Mouse (Mus musculus) lung, postnatal 4 days (tissue): ENCODE measurements around the gene Elmod3.
A peak's percentile ranks its signal among the peaks of the same experiment; 100 is the strongest.

Experiments used
- DNase-seq, 2 experiments: peaks; one replicate each; pipeline ENCODE4 v3.0.0; 2021

Gene Elmod3

DNA sequence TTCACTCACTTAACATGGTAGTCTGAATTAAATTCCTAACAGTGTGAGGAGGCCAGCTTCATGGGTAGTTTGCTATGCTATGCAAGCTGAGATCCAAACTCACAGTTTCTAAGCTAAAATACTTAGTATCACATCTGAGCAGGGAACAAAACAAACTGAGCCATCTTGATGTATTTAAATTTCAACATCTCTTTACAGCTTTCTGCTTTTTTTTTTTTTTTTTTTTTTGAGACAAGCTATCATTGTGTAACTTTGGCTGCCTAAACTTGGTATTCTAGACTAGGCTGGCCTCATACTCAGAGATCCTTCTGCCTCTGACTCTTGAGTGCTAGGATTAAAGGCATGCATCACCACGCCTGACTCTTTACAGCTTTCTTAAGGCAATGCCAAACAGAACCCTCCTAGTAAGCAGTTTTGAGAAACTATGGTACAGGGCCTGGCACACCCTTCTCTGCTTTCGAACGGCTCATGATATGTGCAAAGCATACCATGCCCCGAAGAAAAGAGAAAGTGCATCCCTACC is 10.5 kb upstream of the Elmod3 start:
- DNase-seq, result no peak

DNA sequence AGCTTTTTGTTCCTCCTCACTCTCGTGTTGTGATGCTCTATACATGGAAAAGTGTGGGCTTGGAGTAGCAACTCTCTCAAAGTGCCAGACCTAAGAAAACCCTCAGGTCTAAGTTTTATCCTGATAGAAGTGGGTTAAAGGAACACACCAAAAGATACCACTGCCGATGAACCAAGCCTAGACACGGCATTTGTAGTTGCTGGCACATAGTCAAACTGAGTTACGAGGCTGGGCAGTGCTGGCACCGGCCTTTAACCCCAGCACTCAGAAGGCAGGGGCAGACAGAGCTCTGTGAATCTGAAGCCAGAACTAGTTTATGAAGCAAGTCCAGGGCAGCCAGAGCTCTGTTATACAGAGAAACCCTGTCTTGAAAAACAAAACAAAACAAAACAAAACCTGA is 9.5 kb upstream of the Elmod3 start:
- no peak for DNase-seq

DNA sequence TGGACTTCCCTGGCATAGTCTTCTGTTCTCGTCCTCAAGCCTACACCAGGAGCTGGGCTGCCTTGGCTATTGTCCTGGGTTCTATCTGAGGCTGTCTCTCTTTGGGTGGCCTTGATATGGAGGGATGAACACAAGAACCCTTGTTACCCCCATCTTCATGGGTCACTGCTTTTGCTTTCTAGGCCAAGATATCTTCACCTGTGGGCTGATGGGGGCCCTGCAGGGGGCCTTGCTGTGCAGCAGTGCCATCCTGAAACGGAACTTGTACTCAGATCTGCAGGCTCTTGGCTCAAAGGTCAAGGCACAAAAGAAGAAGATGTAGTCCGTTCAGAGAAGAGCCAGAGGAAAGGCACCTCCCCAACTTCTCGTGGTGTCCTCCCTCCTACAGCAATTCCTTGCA is 8.8 kb upstream of the Elmod3 start:
- no peak for DNase-seq

GRCm38 (mm10) chr6:72604066-72604465 is 5.9 kb upstream of the Elmod3 start:
- no peak for DNase-seq

DNA sequence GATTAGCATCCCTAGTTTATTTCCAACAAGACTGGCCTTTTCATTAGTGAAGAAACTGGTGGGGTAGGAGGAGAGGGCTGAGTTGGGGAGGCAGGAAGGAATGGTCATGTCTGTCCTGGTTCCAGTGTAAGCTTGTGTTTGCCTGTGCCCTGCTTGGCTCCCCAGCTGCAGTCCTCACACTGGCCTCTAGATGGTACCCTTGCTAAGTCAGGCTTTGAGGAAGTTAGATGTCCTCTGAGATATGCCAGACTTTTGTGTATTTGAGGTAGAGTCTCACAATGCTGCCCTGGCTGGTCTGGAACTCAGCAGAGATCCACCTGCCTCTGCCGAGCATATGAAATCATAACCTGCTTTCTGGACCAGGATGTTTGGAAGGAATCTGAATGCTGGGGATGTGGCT is 3.5 kb upstream of the Elmod3 start:
- peak; percentile 81 to 89 for DNase-seq

DNA sequence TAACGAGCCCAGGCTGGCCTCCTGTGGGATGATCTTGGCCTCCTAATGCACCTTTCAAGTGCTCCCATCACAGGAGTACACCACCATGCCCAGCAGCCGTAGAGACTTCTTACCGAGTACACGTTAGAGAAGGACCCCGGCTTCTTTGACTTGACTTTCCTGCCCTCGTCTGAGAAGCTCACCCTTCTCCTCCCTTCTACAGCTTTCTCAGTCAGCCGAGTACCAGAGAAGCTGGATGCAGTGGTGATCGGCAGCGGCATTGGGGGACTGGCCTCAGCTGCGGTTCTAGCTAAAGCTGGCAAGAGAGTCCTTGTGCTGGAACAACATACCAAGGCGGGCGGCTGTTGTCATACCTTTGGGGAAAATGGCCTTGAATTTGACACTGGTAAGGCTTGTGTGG is 2.6 kb upstream of the Elmod3 start:
- no peak for DNase-seq

GRCm38 (mm10) chr6:72600216-72600615 is 2.0 kb upstream of the Elmod3 start:
- DNase-seq, result no peak

DNA sequence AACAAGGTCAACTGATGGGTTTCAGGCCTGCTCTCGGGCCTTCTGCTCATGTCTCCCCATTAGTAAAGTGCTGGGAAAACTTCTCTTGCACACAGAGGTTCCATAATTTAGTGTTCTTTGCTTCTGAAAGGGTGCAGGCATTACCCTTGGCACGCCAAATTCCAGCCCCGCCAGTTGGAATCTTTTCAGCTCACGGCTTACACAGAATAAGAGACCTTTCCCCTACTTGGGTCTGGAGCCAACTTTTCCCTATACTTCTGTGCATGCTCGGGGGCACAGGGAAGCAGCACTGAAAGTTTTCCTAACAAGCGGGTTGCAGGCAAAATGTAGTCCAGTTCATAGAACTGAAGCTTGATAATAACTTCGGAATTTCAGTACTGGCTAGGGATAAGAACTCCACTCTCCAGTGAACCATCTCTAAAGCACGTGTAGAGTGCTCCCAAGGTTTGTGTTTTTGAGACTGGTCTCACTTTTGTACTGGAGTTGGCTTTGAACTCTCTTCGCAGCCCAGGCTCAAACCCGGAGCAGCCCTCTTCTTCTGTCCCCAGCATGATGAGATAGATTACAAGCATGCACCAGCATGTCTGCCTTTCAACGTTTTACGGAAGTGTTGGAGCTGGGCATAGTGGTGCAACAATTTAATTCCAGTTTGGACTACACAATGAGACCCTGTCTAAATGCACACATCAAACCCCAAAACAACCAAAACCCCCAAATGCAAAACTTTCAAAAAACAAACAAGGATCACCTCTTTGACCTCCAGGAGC is 761 bp upstream of the Elmod3 start:
- DNase-seq, result peak in 1 of 2 experiments; percentile 60

DNA sequence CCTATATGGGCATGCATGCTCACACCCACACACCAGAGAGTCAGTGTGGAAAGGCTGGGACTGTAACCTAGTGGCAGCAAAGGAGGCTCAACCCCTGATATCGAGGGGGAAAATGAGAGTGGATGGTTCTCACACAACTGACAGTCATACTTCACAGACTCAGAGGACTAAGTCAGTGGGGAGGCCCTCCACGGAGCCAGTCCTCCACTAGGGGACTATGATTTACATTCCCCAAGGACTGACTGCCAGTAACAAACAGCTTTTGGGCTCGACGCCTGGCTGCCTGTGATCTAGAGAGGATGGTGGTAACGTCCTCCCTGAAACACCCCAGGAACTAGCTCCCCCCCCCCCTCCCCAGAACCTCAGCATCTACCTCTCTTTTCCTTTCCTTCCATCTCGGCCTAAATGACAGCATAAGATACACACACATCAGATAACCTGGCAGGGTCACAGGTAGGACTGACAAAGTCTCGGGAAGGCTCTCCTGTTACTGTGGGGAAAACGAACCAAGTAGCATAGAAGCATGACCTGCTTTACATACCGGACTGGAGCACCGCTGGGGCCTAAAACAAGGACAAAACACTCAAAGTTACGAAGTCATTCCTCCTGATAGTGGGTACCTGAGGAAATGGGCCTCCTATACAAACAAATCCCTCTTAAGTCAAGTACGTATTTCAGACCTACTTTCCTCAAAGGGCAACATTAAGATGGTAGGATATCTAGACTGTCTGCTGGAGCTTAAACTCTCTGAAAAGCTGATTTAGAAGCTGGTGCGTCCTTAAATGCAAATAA is 934 bp downstream of the Elmod3 start:
- peak; percentile 59 to 80 for DNase-seq

DNA sequence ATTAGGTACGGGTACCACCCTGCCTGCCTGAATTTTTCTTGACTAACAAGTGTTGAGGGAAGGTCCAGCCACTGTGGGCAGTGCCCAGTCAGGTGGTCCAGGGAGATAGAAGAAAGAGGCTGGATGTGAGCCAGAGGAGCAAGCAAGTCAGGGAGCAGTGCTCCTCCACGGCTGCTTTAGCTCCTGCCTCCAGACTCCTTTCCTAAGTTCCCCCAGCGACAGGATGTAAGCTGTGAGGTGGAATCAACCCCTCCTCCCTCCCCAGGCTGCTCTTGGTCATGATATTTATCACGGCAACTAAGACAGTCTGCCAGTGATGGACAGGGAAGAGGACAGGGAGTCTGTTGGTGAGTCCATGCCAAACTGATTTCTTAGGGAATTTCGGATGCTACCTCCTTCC is 4.3 kb downstream of the Elmod3 start:
- no peak for DNase-seq

GRCm38 (mm10) chr6:72593011-72593803 is 5.0 kb downstream of the Elmod3 start:
- no peak for DNase-seq

DNA sequence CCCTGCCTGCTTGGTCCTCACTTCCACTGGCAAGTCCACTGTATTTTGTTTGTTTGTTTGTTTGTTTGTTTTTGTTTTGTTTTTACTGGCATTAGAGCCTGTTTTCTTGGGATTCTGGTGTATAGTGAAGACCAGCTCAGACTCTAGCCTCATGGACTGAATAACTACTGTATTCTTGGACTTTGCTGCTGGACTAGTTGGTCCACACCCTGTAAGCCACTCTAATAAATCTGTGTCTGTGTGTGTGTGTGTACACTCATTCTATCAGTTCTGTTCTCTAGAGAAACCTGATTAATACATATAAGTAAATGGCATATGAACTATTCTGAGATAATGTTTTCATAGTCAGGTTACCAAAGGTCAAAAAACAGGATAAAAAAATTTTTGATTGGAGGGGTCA is 8.1 kb downstream of the Elmod3 start:
- no peak for DNase-seq

DNA sequence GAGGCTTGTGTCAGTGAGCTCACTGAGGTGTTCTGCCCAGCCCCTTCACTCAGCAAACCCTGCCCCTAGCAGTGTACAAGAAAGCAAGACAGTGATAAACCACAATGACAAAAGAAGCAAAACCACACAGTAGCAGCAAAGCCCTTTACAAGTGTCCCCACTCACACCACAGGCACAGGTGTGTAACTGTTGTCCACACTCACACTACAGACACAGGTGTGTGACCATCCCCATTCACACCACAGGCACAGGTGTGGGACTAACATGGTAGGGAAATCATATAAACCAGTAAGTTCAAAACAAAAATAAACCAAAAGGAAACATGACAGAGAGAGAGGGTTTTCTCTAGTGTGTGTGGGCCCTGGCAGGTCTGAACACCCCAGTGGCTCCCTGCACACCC is 9.9 kb downstream of the Elmod3 start:
- no peak for DNase-seq

- no peak for DNase-seq
Measured at GRCm38 (mm10) chr6:72586701-72587100, 11.5 kb downstream of the Elmod3 start.

DNA sequence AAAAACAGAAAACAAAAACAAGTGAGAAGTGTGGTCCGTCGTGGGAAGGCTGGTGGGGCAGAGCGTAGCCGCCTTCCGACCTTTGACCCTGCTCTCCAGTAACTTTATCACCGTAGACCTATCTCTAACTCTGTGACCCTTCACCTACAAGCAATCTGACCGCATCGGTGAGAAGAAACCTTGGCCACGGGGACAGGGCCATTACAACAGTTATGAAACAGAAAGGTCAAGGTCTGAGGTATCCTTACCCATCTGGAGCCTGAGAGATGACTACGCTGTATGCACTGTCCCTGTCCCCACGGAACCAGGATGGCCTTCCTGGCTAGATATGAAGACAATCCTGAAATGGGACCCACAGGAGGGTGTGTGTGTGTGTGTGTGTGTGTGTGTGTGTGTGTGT is 14.1 kb downstream of the Elmod3 start:
- no peak for DNase-seq

GRCm38 (mm10) chr6:72583211-72583839 is 14.9 kb downstream of the Elmod3 start:
- DNase-seq, result no peak

DNA sequence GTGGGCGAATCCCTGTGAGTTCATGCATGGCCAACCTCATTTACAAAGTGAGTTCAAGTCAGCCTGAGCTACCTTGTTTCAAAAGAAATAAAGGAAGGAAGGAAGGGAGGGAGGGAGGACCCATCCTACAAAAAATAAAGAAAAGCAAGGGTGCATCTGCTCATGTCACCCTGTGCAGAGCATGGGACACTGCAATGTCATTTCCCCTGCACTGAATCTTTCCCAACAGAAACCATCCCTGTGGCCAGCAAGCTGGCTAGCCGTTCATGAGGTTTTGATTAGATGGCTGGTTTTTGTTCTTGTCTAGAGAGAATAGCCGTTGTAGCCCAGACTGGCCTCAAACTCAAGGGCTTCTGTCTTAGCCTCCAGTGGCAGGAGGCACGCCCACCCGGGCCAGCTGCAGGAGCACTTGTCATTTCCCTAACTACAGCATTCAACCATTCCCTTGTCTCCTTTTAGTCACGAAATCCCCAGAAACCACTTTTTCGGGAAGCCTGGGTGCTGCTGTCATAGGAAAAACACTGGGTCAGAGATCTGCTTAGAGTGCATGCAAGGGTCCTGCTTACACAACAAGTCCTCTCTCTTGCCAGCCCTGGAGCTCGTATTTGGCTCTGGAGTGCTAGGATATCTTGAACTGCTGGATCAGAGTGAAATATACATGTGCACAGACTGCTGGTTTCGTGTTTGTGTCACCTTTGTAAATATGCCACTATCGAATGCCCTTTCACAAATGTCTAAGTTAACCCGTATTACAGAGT is 16.4 kb downstream of the Elmod3 start:
- DNase-seq, result peak in 1 of 2 experiments; percentile 55

GRCm38 (mm10) chr6:72576041-72576440 is 22.2 kb downstream of the Elmod3 start:
- no peak for DNase-seq

DNA sequence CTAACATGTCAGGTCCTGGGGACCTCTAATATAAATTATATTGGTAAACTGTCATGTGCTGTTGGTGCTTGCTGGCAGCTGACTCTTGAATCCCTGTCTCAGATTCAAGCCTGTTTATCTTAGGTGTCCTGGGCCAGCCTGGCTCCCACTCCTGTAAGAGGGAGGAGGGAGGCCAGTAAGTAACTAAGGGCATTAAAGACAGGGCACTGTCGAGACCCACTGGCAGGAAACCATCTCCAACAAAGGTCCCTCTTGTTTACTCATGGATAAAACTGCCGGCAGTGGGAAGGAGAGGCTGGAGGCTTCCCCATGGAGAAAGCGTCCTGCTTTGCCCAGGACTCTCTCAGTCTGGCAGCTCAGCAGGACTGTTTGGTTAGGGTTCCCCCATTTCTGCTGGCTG is 26.4 kb downstream of the Elmod3 start:
- DNase-seq, result no peak

DNA sequence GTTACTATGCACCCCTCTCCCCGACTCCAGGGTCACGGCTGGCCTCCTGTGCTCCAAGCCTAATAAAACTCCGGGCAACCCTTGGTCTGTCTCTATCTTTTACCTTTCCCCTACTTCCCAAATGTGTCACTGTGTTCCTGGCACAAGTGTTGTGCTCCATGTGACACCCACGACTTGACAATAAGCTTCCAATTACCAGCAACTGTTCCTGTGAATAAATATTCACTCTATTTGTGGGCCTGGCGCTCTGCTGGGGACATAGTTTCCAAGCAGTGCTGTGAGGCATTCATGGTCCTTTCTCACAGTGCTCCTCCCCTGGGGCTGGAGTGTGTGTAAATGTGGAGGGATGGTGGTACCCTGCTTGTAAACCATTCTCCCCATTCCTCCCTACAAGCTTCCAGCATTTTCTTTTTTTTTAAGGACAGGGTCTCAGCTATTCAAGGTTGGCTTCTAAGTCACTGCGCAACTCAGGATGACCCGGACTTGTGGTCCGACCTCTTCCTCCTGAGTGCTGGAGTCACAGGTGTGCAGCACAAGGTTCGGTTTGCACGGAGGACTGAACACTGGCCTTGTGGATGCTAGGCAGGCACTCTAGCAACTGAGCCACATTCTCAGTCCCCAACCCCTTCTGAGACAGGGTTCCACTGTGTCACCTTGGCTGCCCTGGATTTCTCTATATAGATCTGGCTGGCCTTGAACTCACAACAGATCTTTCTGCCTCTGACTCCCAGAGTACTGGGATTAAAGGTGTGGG is 27.4 kb downstream of the Elmod3 start:
- no peak for DNase-seq

DNA sequence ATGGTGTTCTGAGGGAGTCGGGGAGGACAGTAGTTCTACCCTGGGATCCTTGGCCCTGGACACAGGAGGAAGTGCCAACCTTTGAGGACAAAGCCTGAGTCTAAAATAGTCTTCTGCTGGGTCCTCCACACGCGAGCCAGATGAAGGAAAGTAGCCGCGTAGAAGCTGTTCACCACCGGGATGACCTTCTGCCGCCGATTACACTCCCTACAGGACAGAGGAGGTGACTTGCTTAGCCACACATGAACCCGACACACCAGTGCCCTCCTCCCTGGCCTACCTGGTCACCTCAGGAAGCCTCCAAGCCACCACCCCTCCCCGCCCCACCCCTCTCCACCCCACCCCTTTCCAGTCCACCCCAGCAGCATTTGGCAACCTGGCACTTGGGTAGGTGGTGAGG is 29.5 kb downstream of the Elmod3 start:
- no peak for DNase-seq
